8 mouse cellular contexts compared by ENCODE assay signal in genomic region chrX:73655529-73655928, GRCm38 (mm10). TPM values are rescaled to one million over a fixed set of nuclear protein-coding genes. Genes with fewer than 3 reads are reported as not detected.
DNase-seq lines count a peak whose midpoint lies in the region; ATAC-seq and TF ChIP-seq lines count a peak whose summit lies in the region.

No protein-coding gene starts in this region.

- no peak for TF ChIP-seq POLR2A in cortical plate, adult 2 months (IDR thresholded peaks at IDR 0.05; ENCODE audit: extremely low read depth, insufficient read depth, low read length)

- no peak overlapping the region for H3K4me2 ChIP-seq in hindbrain, postnatal 0 days (ENCODE audit: low read depth, low read length)
- no peak overlapping the region for H3K4me2 ChIP-seq in hindbrain, embryonic 12.5 days (replicated peaks)
- H3K4me2 ChIP-seq in forebrain, embryonic 15.5 days (replicated peaks), result no peak overlapping the region

- H3ac ChIP-seq in C2C12 (ENCODE audit: control insufficient read depth, insufficient read length, low read depth), result no peak overlapping the region

- H3K4me1 ChIP-seq in hindbrain, postnatal 0 days (ENCODE audit: insufficient read depth, low read length), result no peaks in the 10 kb centered on the region
- H3K4me1 ChIP-seq in hindbrain, embryonic 12.5 days, result peaks cover 10% of the 10 kb centered on the region
- peaks cover 6% of the 10 kb centered on the region for H3K4me1 ChIP-seq in cortical plate, adult 2 months (ENCODE audit: control insufficient read depth, insufficient read depth, low read length)
- peaks cover 16% of the 10 kb centered on the region for H3K4me1 ChIP-seq in forebrain, embryonic 15.5 days

- ATAC-seq in hindbrain, postnatal 0 days, result no peak
- no peak for ATAC-seq in hindbrain, embryonic 12.5 days (ENCODE audit: low FRiP score)
- peak; percentile 76 for ATAC-seq in megakaryocyte progenitor cell, adult 5-6 weeks (replicated peaks; ENCODE audit: poor library complexity)
- no peak for ATAC-seq in forebrain, embryonic 15.5 days (replicated peaks)

- no peaks in the 10 kb centered on the region for H3K79me3 ChIP-seq in C2C12 (ENCODE audit: low read depth)

- H3K27me3 ChIP-seq in hindbrain, postnatal 0 days (ENCODE audit: insufficient read depth, low read length), result no peaks in the 10 kb centered on the region
- no peaks in the 10 kb centered on the region; the same call in 1 of the 2 replicates for H3K27me3 ChIP-seq in hindbrain, embryonic 12.5 days
- peaks cover 5% of the 10 kb centered on the region for H3K27me3 ChIP-seq in C2C12 (ENCODE audit: control insufficient read depth, insufficient read depth, insufficient read length)
- no peaks in the 10 kb centered on the region for H3K27me3 ChIP-seq in forebrain, embryonic 15.5 days

- no peak overlapping the region for H3K4me3 ChIP-seq in hindbrain, postnatal 0 days (ENCODE audit: low read length)
- H3K4me3 ChIP-seq in hindbrain, embryonic 12.5 days, result no peak overlapping the region
- no peak overlapping the region for H3K4me3 ChIP-seq in C2C12 (ENCODE audit: insufficient read depth, poor library complexity, severe bottlenecking)
- no peak overlapping the region for H3K4me3 ChIP-seq in cortical plate, adult 2 months (ENCODE audit: insufficient read depth, low read length)
- H3K4me3 ChIP-seq in forebrain, embryonic 15.5 days, result no peak overlapping the region

- 68% methylated on average over 3 of the region's 3 CpGs for WGBS in hindbrain, postnatal 0 days
- 62% methylated on average over 3 of the region's 3 CpGs for WGBS in hindbrain, embryonic 12.5 days
- WGBS in forebrain, embryonic 15.5 days, result 66% methylated on average over 3 of the region's 3 CpGs

- TF ChIP-seq CTCF in hindbrain, postnatal 0 days (IDR thresholded peaks at IDR 0.05; ENCODE audit: low read depth), result peak; percentile 52
- peak; percentile 32 for TF ChIP-seq CTCF in C2C12 (IDR thresholded peaks at IDR 0.05; ENCODE audit: control insufficient read depth, insufficient read depth, insufficient read length)
- peak; percentile 36 for TF ChIP-seq CTCF in cortical plate, adult 2 months (IDR thresholded peaks at IDR 0.05; ENCODE audit: extremely low read depth, insufficient read depth, low read length)

- no peaks in the 10 kb centered on the region for H3K79me2 ChIP-seq in C2C12 (ENCODE audit: control insufficient read depth, insufficient read depth)

- no peaks in the 10 kb centered on the region for H3K36me3 ChIP-seq in hindbrain, postnatal 0 days (ENCODE audit: insufficient read depth, low read length)
- H3K36me3 ChIP-seq in hindbrain, embryonic 12.5 days, result no peaks in the 10 kb centered on the region
- H3K36me3 ChIP-seq in C2C12 (ENCODE audit: control insufficient read depth, insufficient read depth), result no peaks in the 10 kb centered on the region
- H3K36me3 ChIP-seq in forebrain, embryonic 15.5 days, result no peaks in the 10 kb centered on the region

- H3K9me3 ChIP-seq in hindbrain, postnatal 0 days (ENCODE audit: low read length), result no peaks in the 10 kb centered on the region
- no peaks in the 10 kb centered on the region for H3K9me3 ChIP-seq in hindbrain, embryonic 12.5 days (replicated peaks)
- H3K9me3 ChIP-seq in forebrain, embryonic 15.5 days, result no peaks in the 10 kb centered on the region

- H3K9ac ChIP-seq in hindbrain, postnatal 0 days (replicated peaks; ENCODE audit: low read length), result no peak overlapping the region
- H3K9ac ChIP-seq in hindbrain, embryonic 12.5 days, result no peak overlapping the region
- no peak overlapping the region for H3K9ac ChIP-seq in forebrain, embryonic 15.5 days (replicated peaks)

- DNase-seq in hindbrain, postnatal 0 days (ENCODE audit: low spot score), result peak; percentile 31
- DNase-seq in gastrocnemius, postnatal 25 days, result no peak
- DNase-seq in right cerebral cortex, postnatal 25 days, result no peak

- H3K27ac ChIP-seq in hindbrain, postnatal 0 days, result no peak overlapping the region
- H3K27ac ChIP-seq in hindbrain, embryonic 12.5 days, result no peak overlapping the region
- H3K27ac ChIP-seq in cortical plate, adult 2 months (ENCODE audit: insufficient read depth, low read length), result no peak overlapping the region
- no peak overlapping the region for H3K27ac ChIP-seq in forebrain, embryonic 15.5 days (replicated peaks)

TF ChIP-seq in C2C12, 6 proteins besides CTCF, POLR2A, EP300 and RAD21:
- TF ChIP-seq MAX (IDR thresholded peaks at IDR 0.05), result no peak
- no peak for TF ChIP-seq MYOG (IDR thresholded peaks at IDR 0.05; ENCODE audit: control insufficient read depth, extremely low read depth, insufficient read length)
- TF ChIP-seq MYOD1 (IDR thresholded peaks at IDR 0.05; ENCODE audit: control insufficient read depth, insufficient read length, low read depth), result no peak
- TF ChIP-seq CEBPB (IDR thresholded peaks at IDR 0.05; ENCODE audit: low read depth), result no peak
- TF ChIP-seq USF1 (IDR thresholded peaks at IDR 0.05; ENCODE audit: low read depth), result no peak
- no peak for TF ChIP-seq FOSL1 (IDR thresholded peaks at IDR 0.05; ENCODE audit: insufficient read depth, low read length, poor library complexity, severe bottlenecking)

RNA-seq across cellular contexts. Expression of gene Pnck, which starts 4.4 kb away (rescaled TPM):
- 109 and 116 TPM in 2 replicates for total RNA-seq in hindbrain, postnatal 0 days (2014; rRNA removed)
- polyA plus RNA-seq in hindbrain, postnatal 0 days (2015; fragmentation: Nextera tagmentation; extraction: Ambion mirVana), result 145 and 149 TPM in 2 replicates
- 31.3 and 34.8 TPM in 2 replicates for polyA plus RNA-seq in hindbrain, embryonic 12.5 days (2016; fragmentation: Nextera tagmentation; extraction: Ambion mirVana)
- polyA plus RNA-seq in C2C12 (2012; fragmentation: generic; extraction: Trizol), result 0.06 TPM
- polyA plus RNA-seq in cortical plate, adult 2 months (2012; rRNA removed), result 90.2 and 98.5 TPM in 2 replicates
- total RNA-seq in megakaryocyte progenitor cell, adult 5-6 weeks (2015), result 0.71 and 1.2 TPM in 2 replicates
- total RNA-seq in megakaryocyte progenitor cell, adult 5-6 weeks (2017), result 0.21 TPM in 1 of 2 replicates, not detected in the other
- total RNA-seq in gastrocnemius, postnatal 25 days (2021), result 10 to 100 TPM in 1 of 2 experiments, 1 to 10 TPM in 1; 8.6 to 10.3 TPM
- 105 and 109 TPM in 2 replicates for polyA plus RNA-seq in forebrain, embryonic 15.5 days (2015; fragmentation: Nextera tagmentation; extraction: Ambion mirVana)

RNA-seq across cellular contexts. Expression of gene Dusp9, which starts 16.3 kb away (rescaled TPM):
- total RNA-seq in hindbrain, postnatal 0 days (2014; rRNA removed), result 2.3 and 3.3 TPM in 2 replicates
- 1.1 and 1.3 TPM in 2 replicates for polyA plus RNA-seq in hindbrain, postnatal 0 days (2015; fragmentation: Nextera tagmentation; extraction: Ambion mirVana)
- 7.8 TPM in 2 replicates for polyA plus RNA-seq in hindbrain, embryonic 12.5 days (2016; fragmentation: Nextera tagmentation; extraction: Ambion mirVana)
- 22.3 TPM for polyA plus RNA-seq in C2C12 (2012; fragmentation: generic; extraction: Trizol)
- polyA plus RNA-seq in cortical plate, adult 2 months (2012; rRNA removed), result 0.81 and 1.2 TPM in 2 replicates
- total RNA-seq in megakaryocyte progenitor cell, adult 5-6 weeks (2015), result 0.22 and 0.67 TPM in 2 replicates
- 0.44 and 0.67 TPM in 2 replicates for total RNA-seq in megakaryocyte progenitor cell, adult 5-6 weeks (2017)
- total RNA-seq in gastrocnemius, postnatal 25 days (2021), result not detected
- 0.33 and 0.43 TPM in 2 replicates for polyA plus RNA-seq in forebrain, embryonic 15.5 days (2015; fragmentation: Nextera tagmentation; extraction: Ambion mirVana)

RNA-seq across cellular contexts. Expression of gene Slc6a8, which starts 17.4 kb away (rescaled TPM):
- total RNA-seq in hindbrain, postnatal 0 days (2014; rRNA removed), result 60.6 and 61.1 TPM in 2 replicates
- 7.6 and 8.2 TPM in 2 replicates for polyA plus RNA-seq in hindbrain, postnatal 0 days (2015; fragmentation: Nextera tagmentation; extraction: Ambion mirVana)
- 6.6 and 7.7 TPM in 2 replicates for polyA plus RNA-seq in hindbrain, embryonic 12.5 days (2016; fragmentation: Nextera tagmentation; extraction: Ambion mirVana)
- 62.8 TPM for polyA plus RNA-seq in C2C12 (2012; fragmentation: generic; extraction: Trizol)
- 111 and 134 TPM in 2 replicates for polyA plus RNA-seq in cortical plate, adult 2 months (2012; rRNA removed)
- 0.07 and 0.61 TPM in 2 replicates for total RNA-seq in megakaryocyte progenitor cell, adult 5-6 weeks (2015)
- 0.04 TPM in 1 of 2 replicates, not detected in the other for total RNA-seq in megakaryocyte progenitor cell, adult 5-6 weeks (2017)
- 100 to 1,000 TPM in 1 of 2 experiments, 10 to 100 TPM in 1; 96.2 to 127 TPM for total RNA-seq in gastrocnemius, postnatal 25 days (2021)
- polyA plus RNA-seq in forebrain, embryonic 15.5 days (2015; fragmentation: Nextera tagmentation; extraction: Ambion mirVana), result 6.5 and 7.0 TPM in 2 replicates

Comparison
In these comparisons a context has a peak if more than half of its experiments do, and no peak if none do; other contexts are left out.
1. RNA of gene Pnck, which starts 4.4 kb away (polyA plus RNA-seq): 145 to 149 TPM in hindbrain, postnatal 0 days, 105 to 109 TPM in forebrain, embryonic 15.5 days, 90.2 to 98.5 TPM in cortical plate, adult 2 months and 31.3 to 34.8 TPM in hindbrain, embryonic 12.5 days; 0.06 TPM in C2C12 (single experiment); every median in the first group is over 10 times any median in the second.
2. Peak in every context shown above with its lines, with median percentiles within 50 percentile points of each other: CTCF ChIP-seq.